Mouse (Mus musculus): ENCODE data around the gene Ddx39. TPM values are rescaled to one million over a fixed set of nuclear protein-coding genes. Genes with fewer than 3 reads are reported as not detected.

The Ddx39 gene
- polyA plus RNA-seq, 1 experiment from 2014 or later: 357 TPM

DNA sequence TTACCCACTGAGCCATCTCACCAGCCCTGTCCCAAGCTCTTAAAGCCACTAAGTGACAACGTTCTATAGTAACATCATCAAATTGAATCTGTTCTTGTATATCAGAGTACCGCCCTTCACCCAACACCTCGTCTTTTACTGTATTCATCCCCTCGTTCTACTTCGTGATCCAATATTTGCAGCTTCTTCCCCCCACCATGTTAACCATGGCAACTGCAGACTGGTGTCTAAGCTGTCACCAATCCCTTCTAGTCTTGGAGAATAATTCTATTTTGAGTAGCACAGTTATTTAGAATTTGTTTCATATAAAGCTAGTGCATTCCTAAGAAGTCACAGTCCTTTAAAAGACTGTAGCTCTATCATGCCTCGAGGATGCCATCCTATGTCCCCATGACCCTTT is 25.7 kb upstream of the Ddx39 start:
- Histone ChIP-seq H3K9me3 (replicated peaks) (no peaks in the 10 kb centered on the region), H3K36me3 (peaks cover 70% of the 10 kb centered on the region), H3K4me3 (no peak overlapping the region), H3K27me3 (ENCODE audit: low read depth, poor library complexity, severe bottlenecking) (no peaks in the 10 kb centered on the region), H3K27ac (replicated peaks) (no peak overlapping the region), H3K4me1 (no peaks in the 10 kb centered on the region)
- DNase-seq (ENCODE audit: low spot score): no peak
- WGBS: 88% methylated on average over 6 of the region's 6 CpGs

- no peak overlapping the region for H3K4me3 ChIP-seq
- peaks cover 21% of the 10 kb centered on the region for H3K4me1 ChIP-seq
- H3K9me3 ChIP-seq (replicated peaks): no peaks in the 10 kb centered on the region
- WGBS: 84% methylated on average over 10 of the region's 10 CpGs
- no peak for DNase-seq (ENCODE audit: low spot score)
- no peak overlapping the region for H3K27ac ChIP-seq (replicated peaks)
- 0 out of 2 replicates have a peak, but pooled peaks cover 8% of the 10 kb centered on the region for H3K27me3 ChIP-seq (ENCODE audit: low read depth, poor library complexity, severe bottlenecking)
- H3K36me3 ChIP-seq: peaks cover 38% of the 10 kb centered on the region
These were observed 21.3 kb upstream of the Ddx39 start for GRCm38 (mm10) chr8:83693609-83694236.

DNA sequence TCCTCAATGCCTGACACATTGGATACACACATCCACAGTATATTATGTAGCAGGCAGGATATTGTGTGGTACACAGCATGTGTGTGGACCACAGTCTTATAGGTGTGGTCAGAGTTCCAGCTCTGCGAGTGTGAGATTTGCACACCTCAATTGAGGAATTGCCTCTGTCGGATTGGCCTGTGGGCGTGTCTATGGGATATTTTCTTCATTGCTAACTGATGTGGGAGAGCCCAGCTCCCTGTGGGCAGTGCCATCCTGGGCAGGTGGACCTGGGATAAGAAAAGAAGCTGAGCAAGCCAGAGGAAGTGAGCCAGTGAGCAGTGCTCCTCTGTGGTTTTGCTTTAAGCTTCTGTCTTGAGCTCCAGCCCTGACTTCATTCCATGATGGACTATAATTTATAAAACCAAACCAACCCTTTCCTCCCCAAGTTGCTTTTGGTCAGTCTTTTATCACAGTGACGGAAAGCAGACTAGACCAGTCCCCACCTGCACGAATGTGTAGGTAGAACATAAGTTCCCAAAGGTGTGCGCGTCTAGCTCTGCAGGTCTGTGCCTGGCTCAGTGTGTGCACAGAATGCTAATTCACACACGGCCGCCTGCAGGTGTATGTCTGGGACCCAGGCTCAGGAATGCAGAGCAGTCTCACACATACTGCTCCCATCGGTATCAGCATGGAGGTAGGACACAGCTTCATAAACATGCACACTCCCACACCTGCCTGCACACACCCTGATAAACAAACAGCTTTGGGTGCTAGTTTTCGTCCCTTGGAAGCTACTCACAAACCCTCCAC is 20.4 kb upstream of the Ddx39 start:
- H3K27me3 ChIP-seq (ENCODE audit: low read depth, poor library complexity, severe bottlenecking): 0 out of 2 replicates have a peak, but pooled peaks cover 8% of the 10 kb centered on the region
- peaks cover 27% of the 10 kb centered on the region for H3K4me1 ChIP-seq
- H3K4me3 ChIP-seq: no peak overlapping the region
- DNase-seq (ENCODE audit: low spot score): no peak
- H3K27ac ChIP-seq (replicated peaks): no peak overlapping the region
- WGBS: 91% methylated on average over 11 of the region's 11 CpGs
- no peaks in the 10 kb centered on the region for H3K9me3 ChIP-seq (replicated peaks)
- H3K36me3 ChIP-seq: peaks cover 33% of the 10 kb centered on the region

- no peaks in the 10 kb centered on the region for H3K9me3 ChIP-seq (replicated peaks)
- WGBS: 88% methylated on average over 17 of the region's 17 CpGs
- no peak for DNase-seq (ENCODE audit: low spot score)
- H3K4me1 ChIP-seq: peaks cover 36% of the 10 kb centered on the region
- H3K4me3 ChIP-seq: no peak overlapping the region
- 0 out of 2 replicates have a peak, but pooled peaks cover 8% of the 10 kb centered on the region for H3K27me3 ChIP-seq (ENCODE audit: low read depth, poor library complexity, severe bottlenecking)
- H3K27ac ChIP-seq (replicated peaks): no peak overlapping the region
- peaks cover 24% of the 10 kb centered on the region for H3K36me3 ChIP-seq
These were observed 19.4 kb upstream of the Ddx39 start for GRCm38 (mm10) chr8:83695351-83696106.

GRCm38 (mm10) chr8:83697374-83698220 is 17.4 kb upstream of the Ddx39 start:
- Histone ChIP-seq H3K9me3 (replicated peaks) (no peaks in the 10 kb centered on the region), H3K27me3 (ENCODE audit: low read depth, poor library complexity, severe bottlenecking) (0 out of 2 replicates have a peak, but pooled peaks cover 8% of the 10 kb centered on the region), H3K4me3 (peak overlapping the region; percentile 89), H3K27ac (replicated peaks) (peak overlapping the region; percentile 94; the same call in 1 of the 2 replicates), H3K4me1 (peaks cover 36% of the 10 kb centered on the region), H3K36me3 (peaks cover 3% of the 10 kb centered on the region)
- DNase-seq (ENCODE audit: low spot score): no peak
- 61% methylated on average over 19 of the region's 19 CpGs for WGBS

DNA sequence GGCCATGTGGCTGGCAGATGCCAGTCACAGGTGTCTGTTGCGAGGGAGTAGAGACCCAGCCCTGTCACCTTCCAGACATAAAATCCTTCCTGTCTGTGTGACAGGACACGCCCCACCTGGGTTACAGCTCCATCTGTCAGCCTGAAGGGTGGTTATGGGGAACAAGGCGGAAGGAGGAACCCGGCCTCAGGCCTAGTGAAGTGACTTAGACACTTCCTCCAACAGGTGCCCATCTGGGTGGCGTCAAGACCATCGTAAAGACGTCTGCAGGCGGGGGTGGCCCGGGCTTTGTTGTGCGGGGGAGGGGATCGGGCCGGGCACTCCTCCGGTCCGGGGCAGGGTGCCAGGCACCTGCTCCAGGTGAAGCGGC is 16.7 kb upstream of the Ddx39 start:
- 0 out of 2 replicates have a peak, but pooled peaks cover 8% of the 10 kb centered on the region for H3K27me3 ChIP-seq (ENCODE audit: low read depth, poor library complexity, severe bottlenecking)
- no peak for DNase-seq (ENCODE audit: low spot score)
- H3K36me3 ChIP-seq: no peaks in the 10 kb centered on the region
- no peaks in the 10 kb centered on the region for H3K9me3 ChIP-seq (replicated peaks)
- peak overlapping the region; percentile 89 for H3K4me3 ChIP-seq
- peak overlapping the region; percentile 94 for H3K27ac ChIP-seq (replicated peaks)
- 3% methylated on average over 15 of the region's 15 CpGs for WGBS
- peaks cover 36% of the 10 kb centered on the region for H3K4me1 ChIP-seq

DNA sequence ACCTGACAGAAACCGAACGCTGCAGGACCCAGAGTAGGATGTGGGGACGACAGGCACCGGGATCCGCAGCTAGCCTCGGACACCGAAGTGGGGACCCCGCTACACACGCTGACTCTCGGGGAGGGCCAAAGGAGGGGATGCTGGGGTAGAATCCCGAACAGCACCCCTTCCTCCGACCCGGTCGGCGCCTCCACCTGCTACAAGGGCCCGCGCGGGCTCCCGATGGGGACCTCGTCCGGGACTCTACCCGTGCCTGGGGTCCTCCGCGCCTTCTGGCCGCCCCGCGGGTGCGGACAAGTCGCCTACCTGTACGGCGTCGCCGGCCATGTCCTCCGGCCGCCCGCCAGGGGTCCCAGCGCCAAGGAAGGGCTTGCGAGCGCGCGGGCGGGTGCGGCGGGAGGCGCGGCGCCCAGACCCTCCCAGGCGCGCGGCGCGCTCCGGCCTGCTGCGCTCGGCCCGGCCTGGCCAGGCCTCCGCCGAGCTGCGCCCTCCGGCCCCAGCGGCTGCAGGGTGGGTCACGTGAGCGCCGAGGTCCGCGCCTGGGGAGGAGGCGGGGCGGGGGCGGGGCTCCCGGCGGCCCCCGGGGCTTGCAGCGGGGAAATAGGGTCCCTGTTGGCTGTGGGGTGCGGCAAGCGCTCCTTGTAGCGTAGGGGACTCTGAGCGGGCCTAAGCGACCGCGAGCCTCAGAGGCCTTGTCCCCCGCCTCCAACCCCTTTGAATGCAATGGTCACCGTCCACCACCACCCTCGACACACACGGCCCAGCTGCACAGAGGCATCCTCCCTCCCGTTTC is 16.1 kb upstream of the Ddx39 start, which contains the start of gene Pkn1:
Gene Pkn1, minus strand, starts transcription at position 519 of the 793 bp plus-strand sequence.
- peak within 1 kb of the TSS; percentile 94 for H3K27ac ChIP-seq (replicated peaks)
- no peaks in the 10 kb centered on the region for H3K9me3 ChIP-seq (replicated peaks)
- under 1% methylated on average over 79 of the region's 85 CpGs for WGBS
- H3K4me1 ChIP-seq: peaks cover 36% of the 10 kb centered on the region
- 0 out of 2 replicates have a peak, but pooled peaks cover 8% of the 10 kb centered on the region for H3K27me3 ChIP-seq (ENCODE audit: low read depth, poor library complexity, severe bottlenecking)
- DNase-seq (ENCODE audit: low spot score): peak; percentile 90
- peak within 1 kb of the TSS; percentile 89 for H3K4me3 ChIP-seq
- no peaks in the 10 kb centered on the region for H3K36me3 ChIP-seq

DNA sequence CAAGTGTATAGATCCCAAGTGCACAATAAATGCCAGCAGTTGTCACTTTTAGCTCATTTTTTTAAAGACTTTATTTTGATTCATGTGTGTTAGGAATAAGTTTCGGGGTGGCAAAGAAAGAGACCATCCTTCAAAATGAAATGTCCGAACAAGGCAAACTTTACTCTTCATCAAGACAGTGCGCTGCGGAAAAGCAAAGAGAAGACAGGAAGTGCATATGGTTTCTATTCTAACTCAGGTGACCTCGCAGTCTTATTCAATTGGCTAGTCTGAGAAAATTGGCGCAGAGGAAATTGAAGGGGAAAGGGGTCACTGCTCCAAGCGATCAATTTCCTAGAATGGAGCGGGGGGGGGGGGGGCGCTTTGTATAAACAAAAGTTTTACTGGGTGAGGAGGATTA is 15.4 kb upstream of the Ddx39 start:
- Histone ChIP-seq H3K27ac (replicated peaks) (peak overlapping the region; percentile 94), H3K36me3 (no peaks in the 10 kb centered on the region), H3K4me1 (peaks cover 36% of the 10 kb centered on the region), H3K9me3 (replicated peaks) (no peaks in the 10 kb centered on the region), H3K4me3 (peak overlapping the region; percentile 89), H3K27me3 (ENCODE audit: low read depth, poor library complexity, severe bottlenecking) (0 out of 2 replicates have a peak, but pooled peaks cover 8% of the 10 kb centered on the region)
- no peak for DNase-seq (ENCODE audit: low spot score)
- WGBS: 49% methylated on average over 9 of the region's 9 CpGs

GRCm38 (mm10) chr8:83700423-83701085 is 14.4 kb upstream of the Ddx39 start:
- DNase-seq (ENCODE audit: low spot score): no peak
- Histone ChIP-seq H3K4me3 (no peak overlapping the region), H3K9me3 (replicated peaks) (no peaks in the 10 kb centered on the region), H3K27ac (replicated peaks) (no peak overlapping the region), H3K36me3 (no peaks in the 10 kb centered on the region), H3K27me3 (ENCODE audit: low read depth, poor library complexity, severe bottlenecking) (0 out of 2 replicates have a peak, but pooled peaks cover 8% of the 10 kb centered on the region), H3K4me1 (peaks cover 36% of the 10 kb centered on the region)
- 87% methylated on average over 9 of the region's 9 CpGs for WGBS

DNA sequence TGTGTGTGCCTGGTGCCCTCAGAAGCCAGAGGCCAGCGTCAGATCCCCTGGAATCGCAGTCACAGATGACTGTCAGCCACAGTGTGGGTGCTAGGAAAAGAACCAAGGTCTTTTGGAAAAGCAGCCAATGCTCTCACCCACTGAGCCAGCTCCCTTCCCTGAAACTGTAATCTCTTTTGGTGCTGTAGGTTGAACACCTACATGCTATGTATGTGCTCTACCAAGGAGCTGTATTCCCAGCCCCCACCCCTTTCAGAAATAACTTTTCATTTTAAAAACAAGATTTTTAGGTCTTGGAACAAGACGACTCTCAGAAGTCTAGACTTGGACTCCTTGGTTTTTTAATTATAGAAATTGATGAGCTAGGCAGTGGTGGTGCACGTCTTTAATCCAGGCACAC is 11.6 kb upstream of the Ddx39 start:
- no peak for DNase-seq (ENCODE audit: low spot score)
- no peaks in the 10 kb centered on the region for H3K36me3 ChIP-seq
- H3K4me3 ChIP-seq: no peak overlapping the region
- peaks cover 18% of the 10 kb centered on the region for H3K4me1 ChIP-seq
- H3K27me3 ChIP-seq (ENCODE audit: low read depth, poor library complexity, severe bottlenecking): no peaks in the 10 kb centered on the region
- 84% methylated on average over 4 of the region's 4 CpGs for WGBS
- H3K9me3 ChIP-seq (replicated peaks): no peaks in the 10 kb centered on the region
- H3K27ac ChIP-seq (replicated peaks): no peak overlapping the region

GRCm38 (mm10) chr8:83706411-83706810 is 8.6 kb upstream of the Ddx39 start:
- H3K4me1 ChIP-seq: no peaks in the 10 kb centered on the region
- H3K4me3 ChIP-seq: no peak overlapping the region
- H3K9me3 ChIP-seq (replicated peaks): no peaks in the 10 kb centered on the region
- 57% methylated on average over 5 of the region's 5 CpGs for WGBS
- no peaks in the 10 kb centered on the region for H3K36me3 ChIP-seq
- no peaks in the 10 kb centered on the region for H3K27me3 ChIP-seq (ENCODE audit: low read depth, poor library complexity, severe bottlenecking)
- DNase-seq (ENCODE audit: low spot score): no peak
- H3K27ac ChIP-seq (replicated peaks): no peak overlapping the region

Data from midbrain, embryonic 10.5 days (tissue).